Mouse (Mus musculus): ENCODE measurements around the gene Crlf1. TPM values are rescaled to one million over a fixed set of nuclear protein-coding genes. Genes with fewer than 3 reads are reported as not detected.

Crlf1 gene
- polyA plus RNA-seq, 1 experiment from 2014 or later = 8.6 TPM

- H3K9me3 ChIP-seq = no peaks in the 10 kb centered on the region
- WGBS = 89% methylated on average over 6 of the region's 6 CpGs
Measured at GRCm38 (mm10) chr8:70547762-70548161, 54.8 kb downstream of the Crlf1 start.

GRCm38 (mm10) chr8:70549412-70550184 is 56.6 kb downstream of the Crlf1 start:
- H3K4me2 ChIP-seq = no peak overlapping the region
- H3K27me3 ChIP-seq = no peaks in the 10 kb centered on the region
- H3K4me3 ChIP-seq = no peak overlapping the region
- no peaks in the 10 kb centered on the region for H3K9me3 ChIP-seq
- no peak overlapping the region for H3K27ac ChIP-seq (replicated peaks)
- H3K9ac ChIP-seq = no peak overlapping the region
- WGBS = 93% methylated on average over 10 of the region's 10 CpGs
- no peak for ATAC-seq (ENCODE audit: low FRiP score, low read depth)
- no peaks in the 10 kb centered on the region for H3K36me3 ChIP-seq
- H3K4me1 ChIP-seq (replicated peaks) = peaks cover 30% of the 10 kb centered on the region

More at GRCm38 (mm10) chr8:70547762-70548161, 54.8 kb downstream of the Crlf1 start:
- H3K4me2 ChIP-seq = no peak overlapping the region
- H3K9ac ChIP-seq = no peak overlapping the region
- no peaks in the 10 kb centered on the region for H3K36me3 ChIP-seq
- H3K4me3 ChIP-seq = no peak overlapping the region
- H3K27ac ChIP-seq (replicated peaks) = no peak overlapping the region
- no peaks in the 10 kb centered on the region for H3K27me3 ChIP-seq
- no peak for ATAC-seq (ENCODE audit: low FRiP score, low read depth)
- peaks cover 28% of the 10 kb centered on the region for H3K4me1 ChIP-seq (replicated peaks)

- no peak for ATAC-seq (ENCODE audit: low FRiP score, low read depth)
- no peak overlapping the region for H3K4me2 ChIP-seq
- no peaks in the 10 kb centered on the region for H3K9me3 ChIP-seq
- H3K27ac ChIP-seq (replicated peaks) = no peak overlapping the region
- peaks cover 30% of the 10 kb centered on the region for H3K4me1 ChIP-seq (replicated peaks)
- H3K36me3 ChIP-seq = no peaks in the 10 kb centered on the region
- H3K4me3 ChIP-seq = no peak overlapping the region
- no peaks in the 10 kb centered on the region for H3K27me3 ChIP-seq
- H3K9ac ChIP-seq = no peak overlapping the region
- WGBS = 72% methylated on average over 3 of the region's 3 CpGs
Measured at GRCm38 (mm10) chr8:70551558-70552161, 58.7 kb downstream of the Crlf1 start.

- no peak overlapping the region for H3K4me3 ChIP-seq
- H3K4me2 ChIP-seq = no peak overlapping the region
- no peak overlapping the region for H3K27ac ChIP-seq (replicated peaks)
- WGBS = 45% methylated on average over 1 of the region's 1 CpGs
- no peak overlapping the region for H3K9ac ChIP-seq
- no peaks in the 10 kb centered on the region for H3K9me3 ChIP-seq
- H3K27me3 ChIP-seq = no peaks in the 10 kb centered on the region
- no peak for ATAC-seq (ENCODE audit: low FRiP score, low read depth)
- H3K36me3 ChIP-seq = no peaks in the 10 kb centered on the region
- peaks cover 29% of the 10 kb centered on the region for H3K4me1 ChIP-seq (replicated peaks)
Measured at GRCm38 (mm10) chr8:70552836-70553235, 59.9 kb downstream of the Crlf1 start.

Other genes with a start within 250 kb of the Crlf1 start
- 30.8 and 36.5 TPM in 2 replicates for gene Homer3, start 210.3 kb upstream of the Crlf1 start, polyA plus RNA-seq (2015; fragmentation: Nextera tagmentation; extraction: Ambion mirVana)
- gene Ddx49, start 190.7 kb upstream of the Crlf1 start, polyA plus RNA-seq (2015; fragmentation: Nextera tagmentation; extraction: Ambion mirVana) = 44.2 and 46.3 TPM in 2 replicates
- 291 and 295 TPM in 2 replicates for gene Cope, start 190.6 kb upstream of the Crlf1 start, polyA plus RNA-seq (2015; fragmentation: Nextera tagmentation; extraction: Ambion mirVana)
- 37.8 and 43.2 TPM in 2 replicates for gene Cers1, start 177.4 kb upstream of the Crlf1 start, polyA plus RNA-seq (2015; fragmentation: Nextera tagmentation; extraction: Ambion mirVana)
- 2.8 and 7.8 TPM in 2 replicates for gene Gdf1, start 163.3 kb upstream of the Crlf1 start, polyA plus RNA-seq (2015; fragmentation: Nextera tagmentation; extraction: Ambion mirVana)
- gene Upf1, start 139.9 kb upstream of the Crlf1 start, polyA plus RNA-seq (2015; fragmentation: Nextera tagmentation; extraction: Ambion mirVana) = 14.5 and 15.1 TPM in 2 replicates
- 0.27 and 0.47 TPM in 2 replicates for gene Comp, start 119.6 kb upstream of the Crlf1 start, polyA plus RNA-seq (2015; fragmentation: Nextera tagmentation; extraction: Ambion mirVana)
- 46.1 and 57.4 TPM in 2 replicates for gene Crtc1, start 53.6 kb upstream of the Crlf1 start, polyA plus RNA-seq (2015; fragmentation: Nextera tagmentation; extraction: Ambion mirVana)
- gene Klhl26, start 16.2 kb upstream of the Crlf1 start, polyA plus RNA-seq (2015; fragmentation: Nextera tagmentation; extraction: Ambion mirVana) = 29.5 and 33.6 TPM in 2 replicates
- gene Tmem59l, start 5.8 kb upstream of the Crlf1 start, polyA plus RNA-seq (2015; fragmentation: Nextera tagmentation; extraction: Ambion mirVana) = 133 and 145 TPM in 2 replicates
- gene Rex1bd, start 13.6 kb downstream of the Crlf1 start, polyA plus RNA-seq (2015; fragmentation: Nextera tagmentation; extraction: Ambion mirVana) = 161 and 177 TPM in 2 replicates
- gene Uba52, start 17.6 kb downstream of the Crlf1 start, polyA plus RNA-seq (2015; fragmentation: Nextera tagmentation; extraction: Ambion mirVana) = 652 and 684 TPM in 2 replicates
- 393 and 420 TPM in 2 replicates for gene Fkbp8, start 34.6 kb downstream of the Crlf1 start, polyA plus RNA-seq (2015; fragmentation: Nextera tagmentation; extraction: Ambion mirVana)
- 48.5 and 49.0 TPM in 2 replicates for gene Kxd1, start 34.8 kb downstream of the Crlf1 start, polyA plus RNA-seq (2015; fragmentation: Nextera tagmentation; extraction: Ambion mirVana)
- gene Ell, start 46.3 kb downstream of the Crlf1 start, polyA plus RNA-seq (2015; fragmentation: Nextera tagmentation; extraction: Ambion mirVana) = 15.1 and 20.9 TPM in 2 replicates
- gene Isyna1, start 101.2 kb downstream of the Crlf1 start, polyA plus RNA-seq (2015; fragmentation: Nextera tagmentation; extraction: Ambion mirVana) = 146 and 152 TPM in 2 replicates
- gene Ssbp4, start 115.7 kb downstream of the Crlf1 start, polyA plus RNA-seq (2015; fragmentation: Nextera tagmentation; extraction: Ambion mirVana) = 150 and 172 TPM in 2 replicates
- gene Lrrc25, start 123.0 kb downstream of the Crlf1 start, polyA plus RNA-seq (2015; fragmentation: Nextera tagmentation; extraction: Ambion mirVana) = 1.1 and 2.2 TPM in 2 replicates
- gene Gdf15, start 139.3 kb downstream of the Crlf1 start, polyA plus RNA-seq (2015; fragmentation: Nextera tagmentation; extraction: Ambion mirVana) = 0.25 and 0.30 TPM in 2 replicates
- gene Pgpep1, start 167.2 kb downstream of the Crlf1 start, polyA plus RNA-seq (2015; fragmentation: Nextera tagmentation; extraction: Ambion mirVana) = 76.5 and 77.8 TPM in 2 replicates
- 192 and 193 TPM in 2 replicates for gene Lsm4, start 180.1 kb downstream of the Crlf1 start, polyA plus RNA-seq (2015; fragmentation: Nextera tagmentation; extraction: Ambion mirVana)
- gene Jund, start 205.8 kb downstream of the Crlf1 start, polyA plus RNA-seq (2015; fragmentation: Nextera tagmentation; extraction: Ambion mirVana) = 98.4 and 105 TPM in 2 replicates
- gene Iqcn, start 210.3 kb downstream of the Crlf1 start, polyA plus RNA-seq (2015; fragmentation: Nextera tagmentation; extraction: Ambion mirVana) = 0.09 TPM in 2 replicates
- gene Gm3336, start 225.4 kb downstream of the Crlf1 start, polyA plus RNA-seq (2015; fragmentation: Nextera tagmentation; extraction: Ambion mirVana) = not detected in 2 replicates
- 0.21 and 0.35 TPM in 2 replicates for gene Pde4c, start 230.6 kb downstream of the Crlf1 start, polyA plus RNA-seq (2015; fragmentation: Nextera tagmentation; extraction: Ambion mirVana)